ENCODE assay signal across 8 mouse cellular contexts in the genomic region with DNA sequence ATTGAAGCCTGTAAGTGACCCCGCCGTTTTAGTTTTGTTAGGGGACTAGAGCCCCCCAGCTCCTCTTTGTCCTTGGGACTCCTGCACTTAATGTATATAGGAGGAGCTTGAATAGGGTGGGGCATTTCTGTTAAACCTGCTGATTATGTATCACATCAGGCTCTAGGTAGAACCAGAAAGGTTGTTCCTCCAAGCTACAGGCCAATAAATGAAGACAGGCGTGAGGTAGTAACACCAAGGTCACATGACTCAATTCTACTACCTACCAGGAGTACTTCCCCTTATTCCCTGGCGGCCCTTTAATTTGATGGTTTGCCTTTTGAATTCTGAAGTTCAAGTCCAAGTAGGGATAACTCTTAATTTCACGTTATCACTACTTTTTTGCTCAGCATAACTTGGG. TPM values are rescaled to one million over a fixed set of nuclear protein-coding genes. Genes with fewer than 3 reads are reported as not detected.
DNase-seq lines count a peak whose midpoint lies in the region; ATAC-seq lines count a peak whose summit lies in the region.

No protein-coding gene starts in this region.

- 14% methylated on average over 5 of the region's 5 CpGs for WGBS in kidney, embryonic 16.5 days
- WGBS in hindbrain, embryonic 13.5 days, result 28% methylated on average over 5 of the region's 5 CpGs
- WGBS in midbrain, embryonic 13.5 days, result 23% methylated on average over 5 of the region's 5 CpGs

- H3K27ac ChIP-seq in kidney, embryonic 16.5 days (ENCODE audit: low read length), result peak overlapping the region; percentile 93
- H3K27ac ChIP-seq in hindbrain, embryonic 13.5 days, result peak overlapping the region; percentile 95
- peak overlapping the region; percentile 93 for H3K27ac ChIP-seq in midbrain, embryonic 13.5 days

- H3K27me3 ChIP-seq in kidney, embryonic 16.5 days (ENCODE audit: insufficient read depth, low read length), result no peaks in the 10 kb centered on the region
- no peaks in the 10 kb centered on the region for H3K27me3 ChIP-seq in hindbrain, embryonic 13.5 days
- no peaks in the 10 kb centered on the region for H3K27me3 ChIP-seq in midbrain, embryonic 13.5 days

- peak overlapping the region; percentile 99 for H3K4me3 ChIP-seq in kidney, embryonic 16.5 days (ENCODE audit: low read length)
- peak overlapping the region; percentile 99 for H3K4me3 ChIP-seq in hindbrain, embryonic 13.5 days
- H3K4me3 ChIP-seq in midbrain, embryonic 13.5 days (replicated peaks), result peak overlapping the region; percentile 94

- no peaks in the 10 kb centered on the region for H3K36me3 ChIP-seq in kidney, embryonic 16.5 days (ENCODE audit: insufficient read depth, low read length)
- H3K36me3 ChIP-seq in hindbrain, embryonic 13.5 days, result no peaks in the 10 kb centered on the region
- H3K36me3 ChIP-seq in midbrain, embryonic 13.5 days, result peaks cover 3% of the 10 kb centered on the region; the same call in 1 of the 2 replicates

- no peak for ATAC-seq in kidney, embryonic 16.5 days (ENCODE audit: low FRiP score, low TSS enrichment)
- no peak for ATAC-seq in hindbrain, embryonic 13.5 days (ENCODE audit: low FRiP score)
- no peak for ATAC-seq in midbrain, embryonic 13.5 days

- H3K4me1 ChIP-seq in kidney, embryonic 16.5 days (ENCODE audit: insufficient read depth, low read length), result peaks cover 21% of the 10 kb centered on the region
- H3K4me1 ChIP-seq in hindbrain, embryonic 13.5 days (replicated peaks), result peaks cover 22% of the 10 kb centered on the region
- peaks cover 27% of the 10 kb centered on the region for H3K4me1 ChIP-seq in midbrain, embryonic 13.5 days (replicated peaks)

- peak overlapping the region; percentile 76 for H3K4me2 ChIP-seq in kidney, embryonic 16.5 days (replicated peaks; ENCODE audit: low read depth, low read length)
- H3K4me2 ChIP-seq in hindbrain, embryonic 13.5 days, result peak overlapping the region; percentile 88
- peak overlapping the region; percentile 88 for H3K4me2 ChIP-seq in midbrain, embryonic 13.5 days (replicated peaks)

- no peak for DNase-seq in kidney, adult 11 months
- peak; percentile 31 for DNase-seq in ZHBTc4 (ENCODE audit: low read depth, low spot score)
- DNase-seq in ovary, postnatal 36 days (ENCODE audit: low spot score), result no peak
- DNase-seq in ovary, postnatal 14 days (ENCODE audit: low spot score), result no peak
- no peak for DNase-seq in ovary, adult 18-20 months (ENCODE audit: low spot score)

- no peaks in the 10 kb centered on the region for H3K9me3 ChIP-seq in kidney, embryonic 16.5 days (ENCODE audit: low read length)
- H3K9me3 ChIP-seq in hindbrain, embryonic 13.5 days, result no peaks in the 10 kb centered on the region
- H3K9me3 ChIP-seq in midbrain, embryonic 13.5 days, result no peaks in the 10 kb centered on the region

- H3K9ac ChIP-seq in kidney, embryonic 16.5 days (replicated peaks; ENCODE audit: low read length), result peak overlapping the region; percentile 93
- peak overlapping the region; percentile 99 for H3K9ac ChIP-seq in hindbrain, embryonic 13.5 days
- H3K9ac ChIP-seq in midbrain, embryonic 13.5 days (replicated peaks), result peak overlapping the region; percentile 96

RNA-seq across cellular contexts. Expression of a gene that starts 0.9 kb away (rescaled TPM):
- 238 and 244 TPM in 2 replicates for polyA plus RNA-seq in kidney, embryonic 16.5 days (2015; fragmentation: Nextera tagmentation; extraction: Ambion mirVana)
- 232 and 235 TPM in 2 replicates for polyA plus RNA-seq in hindbrain, embryonic 13.5 days (2015; fragmentation: Nextera tagmentation; extraction: Ambion mirVana)
- polyA plus RNA-seq in midbrain, embryonic 13.5 days (2015; fragmentation: Nextera tagmentation; extraction: Ambion mirVana), result 213 and 225 TPM in 2 replicates

RNA-seq across cellular contexts. Expression of a gene that starts 16.2 kb away (rescaled TPM):
- 343 and 370 TPM in 2 replicates for polyA plus RNA-seq in kidney, embryonic 16.5 days (2015; fragmentation: Nextera tagmentation; extraction: Ambion mirVana)
- polyA plus RNA-seq in hindbrain, embryonic 13.5 days (2015; fragmentation: Nextera tagmentation; extraction: Ambion mirVana), result 227 and 228 TPM in 2 replicates
- 225 and 230 TPM in 2 replicates for polyA plus RNA-seq in midbrain, embryonic 13.5 days (2015; fragmentation: Nextera tagmentation; extraction: Ambion mirVana)

RNA-seq across cellular contexts. Expression of a gene that starts 30.4 kb away (rescaled TPM):
- 4.1 and 10.9 TPM in 2 replicates for polyA plus RNA-seq in kidney, embryonic 16.5 days (2015; fragmentation: Nextera tagmentation; extraction: Ambion mirVana)
- polyA plus RNA-seq in hindbrain, embryonic 13.5 days (2015; fragmentation: Nextera tagmentation; extraction: Ambion mirVana), result 31.1 and 37.6 TPM in 2 replicates
- 28.2 and 34.3 TPM in 2 replicates for polyA plus RNA-seq in midbrain, embryonic 13.5 days (2015; fragmentation: Nextera tagmentation; extraction: Ambion mirVana)

RNA-seq across cellular contexts. Expression of a gene that starts 35.3 kb away (rescaled TPM):
- 42.0 and 45.0 TPM in 2 replicates for polyA plus RNA-seq in kidney, embryonic 16.5 days (2015; fragmentation: Nextera tagmentation; extraction: Ambion mirVana)
- polyA plus RNA-seq in hindbrain, embryonic 13.5 days (2015; fragmentation: Nextera tagmentation; extraction: Ambion mirVana), result 25.3 and 25.8 TPM in 2 replicates
- polyA plus RNA-seq in midbrain, embryonic 13.5 days (2015; fragmentation: Nextera tagmentation; extraction: Ambion mirVana), result 28.6 and 30.4 TPM in 2 replicates

RNA-seq across cellular contexts. Expression of a gene that starts 38.5 kb away (rescaled TPM):
- polyA plus RNA-seq in kidney, embryonic 16.5 days (2015; fragmentation: Nextera tagmentation; extraction: Ambion mirVana), result 11.9 and 12.8 TPM in 2 replicates
- polyA plus RNA-seq in hindbrain, embryonic 13.5 days (2015; fragmentation: Nextera tagmentation; extraction: Ambion mirVana), result 11.7 and 12.9 TPM in 2 replicates
- polyA plus RNA-seq in midbrain, embryonic 13.5 days (2015; fragmentation: Nextera tagmentation; extraction: Ambion mirVana), result 13.0 and 14.8 TPM in 2 replicates
